Mouse (Mus musculus) spleen, adult 2 months (tissue): Measurements from ENCODE around the gene Ccdc33. TPM values are rescaled to one million over a fixed set of nuclear protein-coding genes. Genes with fewer than 3 reads are reported as not detected.

ENCODE experiments used
- DNase-seq, 2 experiments: peaks; one replicate each; pipeline versions ENCODE4 v3.0.0 to v3.0.0-alpha.2; 2012 to 2021; ENCODE audit warnings: low spot score in 2 of 2, low read depth in 1 of 2
- H3K27ac ChIP-seq: fragments of 200-500 bp; 2 replicates; pipeline ENCODE4 v1.5.1; 2012; ENCODE audit warnings: low read length, inconsistent platforms; ENCODE audit not compliant: insufficient read depth
- H3K27me3 ChIP-seq: fragments of 200-500 bp; 2 replicates; pipeline ENCODE4 v1.6.1; 2012; ENCODE audit warnings: mild to moderate bottlenecking, moderate library complexity, low read length, inconsistent platforms; ENCODE audit not compliant: control insufficient read depth, insufficient read depth
- H3K36me3 ChIP-seq: fragments of 200-500 bp; 2 replicates; pipeline ENCODE4 v1.6.1; 2012; ENCODE audit warnings: mild to moderate bottlenecking, low read length, inconsistent platforms; ENCODE audit not compliant: control insufficient read depth, insufficient read depth
- H3K4me1 ChIP-seq: fragments of 200-500 bp; 2 replicates; pipeline ENCODE4 v1.6.1; 2011; ENCODE audit warnings: inconsistent platforms; ENCODE audit not compliant: control insufficient read depth, insufficient read depth, insufficient read length
- H3K4me3 ChIP-seq: fragments of 200-500 bp; 2 replicates; pipeline ENCODE4 v1.5.1; 2011; ENCODE audit warnings: mild to moderate bottlenecking, inconsistent platforms; ENCODE audit not compliant: insufficient read depth, insufficient read length; ENCODE audit errors: extremely low read depth
- CTCF ChIP-seq: fragments of 200-500 bp; IDR thresholded peaks from 2 replicates; pipeline ENCODE4 v1.5.1; 2011; ENCODE audit warnings: mild to moderate bottlenecking, inconsistent platforms; ENCODE audit not compliant: insufficient read depth, insufficient read length, insufficient replicate concordance; ENCODE audit errors: extremely low read depth
- POLR2A ChIP-seq: fragments of 200-500 bp; IDR thresholded peaks from 2 replicates; pipeline ENCODE4 v1.6.1; 2011; ENCODE audit warnings: low read depth, low read length, inconsistent platforms
- WGBS: fragments of 180-500 bp; shearing (Covaris S2); methylation state at CpG from one replicate; pipeline ENCODE4 v1.1.7; 2018; 5-methylcytosine and 5-hydroxymethylcytosine counted together
- polyA plus RNA-seq: library from polyadenylated mRNA; depleted of rRNA; stranded (reverse); fragments of >200 nt; gene quantifications from 2 replicates; pipeline ENCODE4 v1.2.3, GENCODE M21; 2012

The Ccdc33 gene
- polyA plus RNA-seq, 1 experiment: 0.09 TPM

- Histone ChIP-seq H3K36me3 (no peaks in the 10 kb centered on the region), H3K4me3 (no peak overlapping the region), H3K4me1 (peaks cover 2% of the 10 kb centered on the region; the same call in 1 of the 2 replicates), H3K27ac (no peak overlapping the region), H3K27me3 (peaks cover 3% of the 10 kb centered on the region)
- WGBS: 45% methylated on average over 3 of the region's 3 CpGs
- DNase-seq: no peak
- no peak for TF ChIP-seq POLR2A
- TF ChIP-seq CTCF: no peak
These were observed 12.3 kb upstream of the Ccdc33 start for GRCm38 (mm10) chr9:58130909-58131308.

GRCm38 (mm10) chr9:58129508-58129907 lies 10.9 kb upstream of the Ccdc33 start:
- 45% methylated on average over 8 of the region's 8 CpGs for WGBS
- TF ChIP-seq POLR2A (no peak), CTCF (no peak)
- Histone ChIP-seq H3K27me3 (peaks cover 3% of the 10 kb centered on the region), H3K4me3 (no peak overlapping the region), H3K4me1 (peaks cover 2% of the 10 kb centered on the region; the same call in 1 of the 2 replicates), H3K27ac (no peak overlapping the region), H3K36me3 (no peaks in the 10 kb centered on the region)
- DNase-seq: no peak

DNA sequence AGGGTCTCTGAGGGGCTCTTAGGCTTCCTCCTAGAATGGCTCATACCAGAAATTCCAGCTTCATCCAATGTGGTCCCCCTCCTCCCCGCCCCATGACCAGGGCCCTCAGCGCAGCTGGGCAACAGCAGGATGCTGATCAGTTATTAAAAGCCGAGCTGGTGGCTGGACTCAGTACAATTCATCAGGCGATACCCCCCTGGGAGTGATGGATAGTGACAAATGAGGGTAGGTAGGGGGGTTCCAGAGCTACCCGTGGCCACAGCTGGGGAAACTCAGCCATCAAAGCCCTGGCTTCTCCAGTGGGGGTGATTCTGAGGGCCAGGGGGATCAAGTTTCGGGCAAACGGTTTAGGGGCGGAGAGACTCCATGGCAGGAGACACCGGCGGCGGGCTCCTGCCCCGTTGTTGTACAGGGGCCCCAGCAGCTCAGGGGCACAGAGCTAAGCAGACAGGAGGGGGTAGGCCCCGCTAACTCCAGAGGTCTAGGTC lies 10.3 kb upstream of the Ccdc33 start:
- Histone ChIP-seq H3K36me3 (no peaks in the 10 kb centered on the region), H3K4me1 (no peaks in the 10 kb centered on the region), H3K27me3 (no peaks in the 10 kb centered on the region; the same call in 1 of the 2 replicates), H3K27ac (no peak overlapping the region), H3K4me3 (no peak overlapping the region)
- WGBS: 27% methylated on average over 13 of the region's 13 CpGs
- no peak for TF ChIP-seq POLR2A
- TF ChIP-seq CTCF: no peak
- no peak for DNase-seq

- Histone ChIP-seq H3K4me1 (no peaks in the 10 kb centered on the region), H3K27ac (no peak overlapping the region), H3K27me3 (no peaks in the 10 kb centered on the region; the same call in 1 of the 2 replicates), H3K36me3 (no peaks in the 10 kb centered on the region), H3K4me3 (no peak overlapping the region)
- DNase-seq: no peak
- WGBS: 66% methylated on average over 4 of the region's 4 CpGs
- TF ChIP-seq CTCF (no peak), POLR2A (no peak)
These were observed 7.2 kb upstream of the Ccdc33 start for GRCm38 (mm10) chr9:58125811-58126210.

- 82% methylated on average over 3 of the region's 3 CpGs for WGBS
- H3K27me3 ChIP-seq: no peaks in the 10 kb centered on the region; the same call in 1 of the 2 replicates
- no peak overlapping the region for H3K4me3 ChIP-seq
- no peak overlapping the region for H3K27ac ChIP-seq
- H3K4me1 ChIP-seq: no peaks in the 10 kb centered on the region
- no peak for DNase-seq
- H3K36me3 ChIP-seq: no peaks in the 10 kb centered on the region
- TF ChIP-seq CTCF (no peak), POLR2A (no peak)
These were observed 6.5 kb upstream of the Ccdc33 start for GRCm38 (mm10) chr9:58125085-58125484.

DNA sequence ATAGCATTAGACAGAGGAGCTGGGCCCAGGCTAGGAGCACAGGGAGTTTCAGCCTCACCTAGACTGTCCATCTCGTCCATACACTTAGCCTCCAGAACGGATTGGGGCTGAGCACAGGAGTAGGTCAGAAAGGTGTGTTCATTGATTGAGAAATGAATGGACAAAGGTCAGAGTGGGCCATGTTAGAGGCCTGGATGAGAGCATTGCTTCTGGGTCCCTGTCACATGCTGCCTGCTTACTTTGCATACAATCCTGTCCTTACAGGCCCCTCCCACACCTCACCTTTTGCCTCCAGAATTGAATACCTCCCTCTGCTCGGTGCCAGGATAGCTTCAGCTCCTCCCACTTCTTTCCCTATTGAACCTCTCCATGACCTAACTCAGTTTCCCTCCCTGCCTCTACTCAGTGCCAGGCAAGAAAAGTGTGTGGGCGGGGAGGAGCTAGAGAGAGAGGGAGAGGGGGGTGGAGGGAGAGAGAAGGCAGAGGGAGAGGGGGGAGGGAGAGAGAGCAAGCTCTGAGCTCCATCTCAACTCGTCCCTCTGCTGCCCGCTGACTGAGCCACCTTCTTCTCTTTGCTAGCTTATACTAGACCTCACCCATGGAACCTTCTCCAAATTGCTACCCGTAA lies 2.5 kb downstream of the Ccdc33 start:
- 61% methylated on average over 7 of the region's 7 CpGs for WGBS
- TF ChIP-seq CTCF (no peak), POLR2A (no peak)
- peaks cover 5% of the 10 kb centered on the region; the same call in 1 of the 2 replicates for H3K27me3 ChIP-seq
- DNase-seq: no peak
- H3K36me3 ChIP-seq: no peaks in the 10 kb centered on the region
- H3K27ac ChIP-seq: no peak overlapping the region
- no peak overlapping the region for H3K4me3 ChIP-seq
- no peaks in the 10 kb centered on the region for H3K4me1 ChIP-seq

DNA sequence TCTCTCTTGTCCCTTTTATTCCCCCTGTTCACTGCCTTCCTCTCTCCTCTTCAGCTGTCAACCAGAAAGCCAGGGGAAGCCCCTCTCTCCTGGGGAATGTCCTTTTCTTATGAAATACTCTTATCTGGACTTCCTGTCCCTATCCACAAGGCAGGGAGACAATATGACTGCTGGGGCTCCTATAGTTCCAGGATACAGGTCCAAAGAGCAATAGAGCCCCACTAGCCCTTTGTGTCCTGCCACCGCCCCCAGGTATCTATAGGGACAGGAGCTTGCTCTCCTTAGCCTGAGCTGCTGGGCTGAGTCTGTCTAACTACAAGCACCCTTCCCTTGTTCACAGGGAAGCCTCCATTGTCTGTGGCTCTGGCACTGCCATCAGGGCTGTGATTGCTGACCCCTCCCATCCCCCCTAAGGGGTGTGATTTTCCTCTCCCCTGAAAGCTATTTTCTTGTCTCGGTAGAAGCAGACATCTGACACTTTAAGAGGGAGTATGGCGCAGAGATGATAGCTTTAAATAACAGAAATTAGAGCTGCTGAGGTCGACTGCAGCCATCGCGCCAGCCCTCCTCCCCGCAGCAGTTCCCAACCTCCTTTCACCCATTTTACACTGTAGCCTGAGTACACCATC lies 3.2 kb downstream of the Ccdc33 start:
- peaks cover 5% of the 10 kb centered on the region; the same call in 1 of the 2 replicates for H3K27me3 ChIP-seq
- H3K27ac ChIP-seq: no peak overlapping the region
- TF ChIP-seq POLR2A (no peak), CTCF (no peak)
- H3K4me3 ChIP-seq: no peak overlapping the region
- H3K4me1 ChIP-seq: no peaks in the 10 kb centered on the region
- DNase-seq: no peak
- WGBS: 72% methylated on average over 7 of the region's 7 CpGs
- H3K36me3 ChIP-seq: no peaks in the 10 kb centered on the region
